Mouse (Mus musculus): ENCODE data around the gene Rnf34.

The Rnf34 gene

GRCm38 (mm10) chr5:122849521-122850318 is at the start of gene Rnf34:
Gene Rnf34, plus strand, starts transcription at chr5:122850048.
- peak; percentile 94 for DNase-seq (ENCODE audit: low spot score)

GRCm38 (mm10) chr5:122800345-122801010 is 49.4 kb upstream of the Rnf34 start:
- no peak for DNase-seq (ENCODE audit: low spot score)

DNA sequence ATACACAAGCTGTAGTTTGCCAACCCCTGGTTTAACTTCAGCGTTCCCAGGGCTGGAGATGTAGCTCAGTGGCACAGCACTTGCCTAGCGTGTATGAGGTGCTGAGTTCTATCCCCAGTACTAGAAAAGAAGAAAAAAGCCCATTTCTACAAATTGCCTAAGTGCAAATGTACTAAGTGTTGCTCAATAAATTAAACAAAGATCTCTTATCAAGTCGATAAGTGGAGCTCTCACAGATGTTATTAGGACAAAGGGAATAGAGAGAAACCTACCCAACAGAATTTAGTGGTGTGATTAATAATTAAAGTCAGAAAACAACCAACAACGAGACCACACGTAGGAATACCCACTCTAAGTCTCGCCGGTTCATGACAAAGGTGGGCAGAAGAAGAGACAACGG is 48.2 kb upstream of the Rnf34 start:
- no peak for DNase-seq (ENCODE audit: low spot score)

GRCm38 (mm10) chr5:122802706-122803105 is 47.1 kb upstream of the Rnf34 start:
- DNase-seq (ENCODE audit: low spot score): no peak

GRCm38 (mm10) chr5:122805503-122805902 is 44.3 kb upstream of the Rnf34 start:
- no peak for DNase-seq (ENCODE audit: low spot score)

GRCm38 (mm10) chr5:122811364-122812079 is 38.3 kb upstream of the Rnf34 start:
- peak; percentile 76 for DNase-seq (ENCODE audit: low spot score)

DNA sequence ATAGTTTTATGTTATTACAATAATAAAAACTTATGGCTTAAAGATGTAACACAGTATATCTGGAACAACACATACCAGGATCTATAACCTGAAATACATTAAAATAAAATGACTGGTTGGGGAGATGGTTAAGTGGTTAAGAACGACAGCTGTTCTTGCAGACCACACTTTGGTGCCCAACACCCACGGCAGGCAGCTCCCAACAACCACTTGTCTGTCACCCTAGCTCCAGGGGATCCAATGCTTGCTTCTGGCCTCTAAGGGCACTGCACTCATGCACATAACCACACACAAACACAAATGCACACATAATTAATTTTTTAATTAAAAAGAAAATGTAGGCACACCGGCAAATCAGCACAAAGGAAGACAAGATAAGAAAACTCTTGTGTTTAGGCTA is 37.1 kb upstream of the Rnf34 start:
- DNase-seq (ENCODE audit: low spot score): no peak

GRCm38 (mm10) chr5:122820777-122821523 is 28.9 kb upstream of the Rnf34 start, which contains the start of gene Anapc5:
Gene Anapc5, minus strand, starts transcription at chr5:122821339.
- DNase-seq (ENCODE audit: low spot score): peak; percentile 94

GRCm38 (mm10) chr5:122821524-122821885 is 28.3 kb upstream of the Rnf34 start:
- no peak for DNase-seq (ENCODE audit: low spot score)

- DNase-seq (ENCODE audit: low spot score): no peak
Measured at GRCm38 (mm10) chr5:122822441-122822840, 27.4 kb upstream of the Rnf34 start.

GRCm38 (mm10) chr5:122823976-122824375 is 25.9 kb upstream of the Rnf34 start:
- no peak for DNase-seq (ENCODE audit: low spot score)

DNA sequence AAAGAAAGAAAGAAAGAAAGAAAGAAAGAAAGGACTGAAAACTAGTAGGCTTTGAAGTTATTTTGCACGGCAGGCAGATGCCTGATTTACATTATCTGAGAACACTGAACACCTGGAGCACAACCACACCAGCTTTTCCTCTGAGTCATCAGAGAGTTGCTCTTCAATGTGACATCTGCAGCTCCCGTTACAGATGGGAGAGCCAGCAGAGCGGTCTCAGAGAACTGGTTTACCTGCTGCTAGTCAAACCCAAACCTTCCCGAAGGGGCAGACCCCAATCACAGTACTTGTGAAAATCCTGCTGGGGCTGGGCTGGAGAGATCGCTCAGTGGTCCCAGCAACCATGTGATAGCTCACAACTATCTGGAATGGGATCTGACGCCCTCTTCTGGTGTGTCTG is 25.4 kb upstream of the Rnf34 start:
- no peak for DNase-seq (ENCODE audit: low spot score)

GRCm38 (mm10) chr5:122825099-122825498 is 24.7 kb upstream of the Rnf34 start:
- no peak for DNase-seq (ENCODE audit: low spot score)

GRCm38 (mm10) chr5:122832536-122832935 is 17.3 kb upstream of the Rnf34 start:
- DNase-seq (ENCODE audit: low spot score): no peak

- no peak for DNase-seq (ENCODE audit: low spot score)
Measured at GRCm38 (mm10) chr5:122832996-122833395, 16.9 kb upstream of the Rnf34 start.

DNA sequence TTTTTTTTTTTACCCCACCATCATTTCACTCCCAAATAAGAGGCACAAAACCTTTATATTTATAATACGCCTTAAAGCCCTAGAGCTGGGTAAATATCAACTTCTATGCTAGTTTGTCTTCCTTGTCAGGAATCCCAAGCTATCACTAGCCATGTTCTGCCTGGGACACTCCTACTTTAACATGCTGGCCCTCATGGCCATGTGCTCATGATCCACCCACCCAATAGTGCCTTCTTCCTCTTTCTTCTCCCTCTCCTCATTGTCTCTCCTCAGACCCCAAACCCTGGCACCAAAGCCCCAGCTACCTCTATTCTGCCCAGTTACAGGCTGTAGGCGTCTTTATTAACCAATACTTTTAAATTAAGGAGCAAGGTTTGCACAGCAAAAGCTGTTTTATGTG is 8.7 kb upstream of the Rnf34 start:
- DNase-seq (ENCODE audit: low spot score): no peak

- DNase-seq (ENCODE audit: low spot score): no peak
Measured at GRCm38 (mm10) chr5:122843799-122844198, 6.0 kb upstream of the Rnf34 start.

- no peak for DNase-seq (ENCODE audit: low spot score)
Measured at GRCm38 (mm10) chr5:122850319-122851002, 613 bp downstream of the Rnf34 start.

- no peak for DNase-seq (ENCODE audit: low spot score)
Measured at GRCm38 (mm10) chr5:122852611-122853010, 2.8 kb downstream of the Rnf34 start.

GRCm38 (mm10) chr5:122855858-122856257 is 6.0 kb downstream of the Rnf34 start:
- DNase-seq (ENCODE audit: low spot score): no peak

- no peak for DNase-seq (ENCODE audit: low spot score)
Measured at GRCm38 (mm10) chr5:122863053-122863452, 13.2 kb downstream of the Rnf34 start.

GRCm38 (mm10) chr5:122872626-122873025 is 22.8 kb downstream of the Rnf34 start:
- no peak for DNase-seq (ENCODE audit: low spot score)
